Mouse (Mus musculus): ENCODE results near the gene Dnajb13.
A peak's percentile ranks its signal among the peaks of the same experiment; 100 is the strongest.
"Not testable (repeated sequence)": the region's sequence is repeated elsewhere in the genome, so short reads cannot be mapped to it uniquely, and the experiment has no call there.

Gene Dnajb13

GRCm38 (mm10) chr7:100487301-100487700 is 27.5 kb downstream of the Dnajb13 start:
- no peak for DNase-seq (ENCODE audit: low spot score)

DNA sequence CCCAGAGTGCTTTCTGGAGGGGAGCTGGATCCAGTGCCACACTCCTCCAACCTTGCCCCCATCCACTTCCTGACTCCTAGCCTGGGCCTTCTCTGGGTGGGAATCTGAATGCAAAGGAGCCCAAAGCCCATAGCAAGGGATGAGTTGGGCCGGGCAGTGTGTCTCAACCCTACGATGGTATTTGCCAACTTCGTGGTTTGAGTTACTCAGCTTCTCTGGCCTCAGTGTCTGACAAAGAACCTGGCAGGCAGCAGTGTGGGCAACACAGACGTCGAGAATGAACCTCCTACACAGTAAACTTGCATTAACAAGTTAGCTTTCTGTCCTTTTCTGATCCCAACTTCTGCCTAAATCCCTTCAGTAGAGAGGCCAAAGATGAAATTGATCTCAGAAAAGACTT is 30.3 kb downstream of the Dnajb13 start:
- no peak for DNase-seq (ENCODE audit: low spot score)

DNA sequence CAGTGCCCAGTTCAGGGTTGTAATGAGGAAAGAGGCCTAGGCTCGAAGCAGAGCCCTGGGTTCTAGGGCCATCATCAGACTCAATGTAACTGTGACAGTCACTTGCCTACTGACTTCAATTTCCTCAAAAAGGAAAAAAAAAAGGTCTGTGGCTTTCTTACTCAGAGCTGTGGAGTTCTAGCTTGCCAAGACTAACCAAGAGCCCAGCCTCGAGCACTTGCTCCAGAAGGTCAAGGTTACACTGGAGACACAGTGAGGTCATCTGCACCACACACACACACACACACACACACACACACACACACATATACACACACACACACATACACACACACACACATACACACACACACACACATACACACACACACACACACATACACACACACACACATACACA is 32.7 kb downstream of the Dnajb13 start:
- DNase-seq (ENCODE audit: low spot score): not testable (repeated sequence)

DNA sequence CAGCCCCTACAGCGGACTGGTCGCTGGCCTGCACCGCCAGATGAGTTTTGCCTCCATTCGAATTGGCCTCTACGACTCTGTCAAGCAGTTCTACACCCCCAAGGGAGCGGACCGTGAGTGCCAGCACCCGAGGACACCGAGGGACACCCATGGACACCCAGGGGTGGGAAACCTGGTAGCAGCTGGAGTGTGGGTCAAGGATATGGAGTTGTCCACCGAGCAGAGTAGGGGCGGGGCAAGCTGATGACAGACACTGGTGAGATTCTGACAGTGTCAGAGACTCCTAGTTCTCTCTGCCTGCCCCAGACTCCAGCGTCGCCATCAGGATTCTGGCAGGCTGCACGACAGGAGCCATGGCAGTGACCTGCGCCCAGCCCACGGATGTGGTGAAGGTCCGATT is 34.6 kb downstream of the Dnajb13 start:
- DNase-seq (ENCODE audit: low spot score): no peak

- no peak for DNase-seq (ENCODE audit: low spot score)
Observed at GRCm38 (mm10) chr7:100479823-100480164, 35.0 kb downstream of the Dnajb13 start.

DNA sequence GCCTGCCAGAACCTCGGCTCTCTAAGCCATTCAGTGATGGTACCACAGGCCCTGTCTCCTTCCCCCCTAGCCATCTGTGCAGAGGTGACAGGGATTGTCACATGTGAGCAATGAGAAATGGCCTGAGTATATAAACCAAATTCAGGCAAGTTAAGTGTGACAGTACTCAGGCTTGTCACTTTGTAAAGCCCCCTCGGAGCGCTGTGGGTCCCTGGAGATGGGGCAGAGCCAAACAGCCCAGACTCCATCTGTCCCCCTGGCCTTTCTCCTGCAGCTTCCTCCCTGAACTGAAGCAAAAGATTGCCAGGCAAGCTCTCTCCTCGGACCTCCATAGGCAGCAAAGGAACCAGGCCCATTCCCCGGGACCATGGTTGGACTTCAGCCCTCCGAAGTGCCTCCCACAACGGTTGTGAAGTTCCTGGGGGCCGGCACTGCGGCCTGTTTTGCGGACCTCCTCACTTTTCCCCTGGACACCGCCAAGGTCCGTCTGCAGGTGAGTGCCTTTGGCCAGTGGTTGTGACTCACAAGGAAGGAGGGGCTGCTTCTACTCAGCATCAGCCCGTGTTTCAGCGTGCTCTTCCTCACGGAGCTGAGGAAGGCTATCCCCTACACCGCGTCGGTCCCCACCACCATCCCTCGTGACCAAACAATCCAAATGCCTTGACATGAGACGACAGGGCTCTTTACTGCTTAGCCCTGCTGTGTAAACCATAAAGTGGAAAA is 35.5 kb downstream of the Dnajb13 start:
- DNase-seq (ENCODE audit: low spot score): no peak

GRCm38 (mm10) chr7:100474680-100475079 is 40.1 kb downstream of the Dnajb13 start:
- DNase-seq (ENCODE audit: low spot score): peak; percentile 51

- no peak for DNase-seq (ENCODE audit: low spot score)
Observed at GRCm38 (mm10) chr7:100473846-100474454, 40.8 kb downstream of the Dnajb13 start.

- no peak for DNase-seq (ENCODE audit: low spot score)
Observed at GRCm38 (mm10) chr7:100472777-100473176, 42.0 kb downstream of the Dnajb13 start, which contains the start of gene Ucp3. Gene Ucp3 (plus strand): TSS chr7:100472990.

GRCm38 (mm10) chr7:100471407-100471797 is 43.4 kb downstream of the Dnajb13 start:
- no peak for DNase-seq (ENCODE audit: low spot score)

GRCm38 (mm10) chr7:100470796-100471406 is 43.9 kb downstream of the Dnajb13 start:
- no peak for DNase-seq (ENCODE audit: low spot score)

DNA sequence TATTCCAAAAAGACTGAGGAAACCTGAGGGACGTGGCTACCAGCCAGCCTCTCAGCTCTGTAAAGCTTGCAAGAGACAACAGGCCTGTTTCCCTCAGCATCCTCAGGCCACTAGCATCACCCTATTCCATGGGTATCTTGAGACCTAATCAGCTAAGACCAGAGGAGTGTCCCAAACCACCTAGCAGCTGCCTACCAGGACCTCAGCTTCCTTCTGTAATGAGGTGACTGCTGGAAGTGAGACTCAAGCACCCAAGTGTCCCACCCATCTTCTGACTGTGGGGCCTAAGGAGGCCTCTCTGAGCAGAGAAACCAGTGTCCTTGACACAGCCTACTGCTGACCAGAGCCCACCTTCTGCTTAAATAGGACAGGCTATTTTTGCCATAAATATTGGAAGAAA is 45.3 kb downstream of the Dnajb13 start:
- no peak for DNase-seq (ENCODE audit: low spot score)

- no peak for DNase-seq (ENCODE audit: low spot score)
Observed at GRCm38 (mm10) chr7:100468761-100469160, 46.0 kb downstream of the Dnajb13 start.

GRCm38 (mm10) chr7:100466781-100467510 is 47.8 kb downstream of the Dnajb13 start:
- no peak for DNase-seq (ENCODE audit: low spot score)

GRCm38 (mm10) chr7:100465656-100466309 is 49.0 kb downstream of the Dnajb13 start:
- peak; percentile 81 for DNase-seq (ENCODE audit: low spot score)

GRCm38 (mm10) chr7:100465248-100465647 is 49.5 kb downstream of the Dnajb13 start:
- DNase-seq (ENCODE audit: low spot score): peak; percentile 31

GRCm38 (mm10) chr7:100464248-100464647 is 50.5 kb downstream of the Dnajb13 start:
- DNase-seq (ENCODE audit: low spot score): no peak

- no peak for DNase-seq (ENCODE audit: low spot score)
Observed at GRCm38 (mm10) chr7:100463757-100464156, 51.0 kb downstream of the Dnajb13 start.

DNA sequence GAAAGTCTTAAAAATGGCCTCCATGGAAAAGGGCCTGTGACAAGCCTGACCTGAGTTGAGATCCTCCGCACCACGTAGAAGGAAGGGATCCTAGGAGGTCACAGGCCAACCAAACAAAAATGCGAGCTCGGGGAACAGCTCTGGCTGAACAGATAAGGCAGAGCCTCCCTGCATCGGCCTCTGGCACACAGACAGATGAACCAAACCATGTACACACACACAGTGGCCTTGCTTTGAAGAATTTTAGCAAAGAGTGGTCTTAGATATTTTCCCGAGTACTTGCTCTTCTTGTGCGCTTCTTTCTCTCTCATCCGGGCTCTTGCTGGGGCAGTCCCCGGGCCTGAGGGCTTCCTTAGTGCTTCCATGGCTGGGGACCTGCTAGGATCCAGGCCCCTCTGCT is 51.6 kb downstream of the Dnajb13 start:
- DNase-seq (ENCODE audit: low spot score): no peak

DNA sequence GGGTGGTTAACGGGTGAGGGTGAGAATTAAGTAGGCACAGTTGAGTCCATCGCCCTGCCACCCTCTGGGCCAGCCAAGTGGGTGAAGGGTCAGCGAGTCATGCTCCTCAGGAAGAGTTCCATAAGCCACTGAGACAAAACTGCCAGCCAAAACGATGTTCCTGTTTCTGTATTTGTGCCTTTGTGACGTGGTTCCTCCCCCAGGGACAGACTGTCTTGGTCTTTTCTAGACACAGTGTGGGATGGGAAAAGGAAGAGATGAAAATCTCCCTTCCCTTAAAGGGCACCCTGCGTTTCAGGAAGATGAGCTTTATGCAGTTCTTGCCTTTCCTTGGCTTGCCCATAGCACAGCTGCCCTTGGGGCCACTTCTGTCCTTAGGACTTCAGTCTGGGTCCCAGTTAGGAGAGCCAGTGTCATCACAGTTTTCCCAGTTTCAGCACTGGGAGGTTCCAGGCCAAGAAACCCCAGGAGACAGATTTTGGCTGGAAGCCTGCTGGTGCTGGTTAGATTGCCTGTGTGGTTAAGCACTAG is 53.1 kb downstream of the Dnajb13 start:
- peak; percentile 31 for DNase-seq (ENCODE audit: low spot score)

DNA sequence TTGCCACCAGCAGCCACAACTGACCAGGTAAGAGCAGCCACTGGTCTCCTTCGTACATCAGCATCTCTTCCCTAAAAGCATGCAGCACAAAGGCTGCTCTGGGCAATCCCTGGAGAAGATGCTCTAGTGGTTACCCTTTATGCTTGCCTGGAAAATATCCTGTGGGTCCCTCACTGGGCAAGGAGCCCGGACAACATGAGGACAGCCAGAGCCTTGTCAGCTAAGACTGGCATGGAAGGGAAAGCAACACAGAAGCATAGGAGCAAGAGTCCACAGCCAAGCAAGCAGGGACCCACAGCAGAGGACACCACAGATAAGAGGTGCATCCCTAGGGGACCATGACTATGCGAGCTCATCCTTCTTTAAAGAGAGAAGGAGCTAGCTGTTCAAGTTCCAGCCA is 54.9 kb downstream of the Dnajb13 start:
- no peak for DNase-seq (ENCODE audit: low spot score)

DNA sequence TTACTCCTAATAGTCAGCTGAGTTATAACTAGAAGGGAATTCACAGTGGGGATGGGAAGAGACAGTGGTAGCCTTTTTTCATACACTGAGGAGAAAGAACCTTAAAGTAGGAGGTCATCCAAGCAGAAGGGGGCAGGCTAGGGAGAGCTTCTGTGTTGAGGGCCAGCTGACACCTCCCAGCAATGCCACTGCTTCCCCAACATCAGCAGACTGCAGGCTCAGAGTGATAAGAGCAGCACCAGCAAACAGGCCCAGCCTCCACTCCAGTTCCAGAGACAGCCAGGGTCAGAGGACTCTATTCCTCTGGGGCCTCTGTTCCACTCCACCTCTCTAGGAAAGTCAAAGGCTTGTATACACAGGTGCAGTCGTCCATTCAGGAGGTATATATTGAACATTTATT is 56.6 kb downstream of the Dnajb13 start:
- no peak for DNase-seq (ENCODE audit: low spot score)
